Mouse (Mus musculus) testis, adult 2 months (tissue): ENCODE measurements around the gene Sdccag8. TPM values are rescaled to one million over a fixed set of nuclear protein-coding genes. Genes with fewer than 3 reads are reported as not detected.

Source experiments
- H3K27ac ChIP-seq: fragments of 200-500 bp; 2 replicates; pipeline ENCODE4 v1.5.1; 2012; ENCODE audit warnings: low read depth, low read length; ENCODE audit not compliant: control insufficient read depth, insufficient read depth
- H3K27me3 ChIP-seq: fragments of 200-500 bp; 2 replicates; pipeline ENCODE4 v1.6.1; 2012; ENCODE audit warnings: mild to moderate bottlenecking, low read length, moderate library complexity; ENCODE audit not compliant: control insufficient read depth, insufficient read depth
- H3K36me3 ChIP-seq: fragments of 200-500 bp; 2 replicates; pipeline ENCODE4 v1.6.1; 2012; ENCODE audit warnings: mild to moderate bottlenecking, low read length; ENCODE audit not compliant: control insufficient read depth, insufficient read depth
- H3K4me1 ChIP-seq: fragments of 200-500 bp; 2 replicates; pipeline ENCODE4 v1.6.1; 2012; ENCODE audit warnings: low read length; ENCODE audit not compliant: control insufficient read depth, insufficient read depth
- H3K4me3 ChIP-seq: fragments of 200-500 bp; 2 replicates; pipeline ENCODE4 v1.5.1; 2012; ENCODE audit warnings: low read depth, mild to moderate bottlenecking, low read length, moderate library complexity, mixed read lengths; ENCODE audit not compliant: control insufficient read depth
- CTCF ChIP-seq: fragments of 200-500 bp; IDR thresholded peaks from 2 replicates; pipeline ENCODE4 v1.5.1; 2012; ENCODE audit warnings: low read depth, mild to moderate bottlenecking, inconsistent platforms, low read length, moderate library complexity; ENCODE audit not compliant: control insufficient read depth, insufficient read depth, insufficient replicate concordance
- POLR2A ChIP-seq: fragments of 200-500 bp; IDR thresholded peaks from 2 replicates; pipeline ENCODE4 v1.6.1; 2012; ENCODE audit warnings: low read depth, mild to moderate bottlenecking, inconsistent platforms, low read length, moderate library complexity; ENCODE audit not compliant: control insufficient read depth
- polyA plus RNA-seq: library from polyadenylated mRNA; depleted of rRNA; stranded (reverse); fragments of >200 nt; gene quantifications from 2 replicates; pipeline ENCODE4 v1.2.3, GENCODE M21; 2012

Gene Sdccag8
- polyA plus RNA-seq, 1 experiment, result 17.4 TPM

- TF ChIP-seq POLR2A (no peak), CTCF (no peak)
- Histone ChIP-seq H3K4me1 (no peaks in the 10 kb centered on the region; the same call in 1 of the 2 replicates), H3K27me3 (no peaks in the 10 kb centered on the region), H3K27ac (no peak overlapping the region), H3K36me3 (no peaks in the 10 kb centered on the region), H3K4me3 (no peak overlapping the region)
Measured at GRCm38 (mm10) chr1:176821929-176822328, 7.5 kb downstream of the Sdccag8 start.

- no peaks in the 10 kb centered on the region for H3K27me3 ChIP-seq
- no peak overlapping the region for H3K4me3 ChIP-seq
- H3K27ac ChIP-seq, result no peak overlapping the region
- H3K4me1 ChIP-seq, result no peaks in the 10 kb centered on the region; the same call in 1 of the 2 replicates
- TF ChIP-seq CTCF, result no peak
- TF ChIP-seq POLR2A, result no peak
- H3K36me3 ChIP-seq, result no peaks in the 10 kb centered on the region
Measured at GRCm38 (mm10) chr1:176822949-176823348, 8.5 kb downstream of the Sdccag8 start.

GRCm38 (mm10) chr1:176823889-176824288, 9.4 kb downstream of the Sdccag8 start:
- TF ChIP-seq CTCF, result no peak
- TF ChIP-seq POLR2A, result no peak
- no peak overlapping the region for H3K4me3 ChIP-seq

GRCm38 (mm10) chr1:176824611-176825010, 10.2 kb downstream of the Sdccag8 start:
- H3K4me1 ChIP-seq, result no peaks in the 10 kb centered on the region
- H3K27ac ChIP-seq, result no peak overlapping the region
- H3K4me3 ChIP-seq, result no peak overlapping the region
- TF ChIP-seq POLR2A (no peak), CTCF (no peak)
- no peaks in the 10 kb centered on the region for H3K27me3 ChIP-seq
- no peaks in the 10 kb centered on the region for H3K36me3 ChIP-seq

More at GRCm38 (mm10) chr1:176823889-176824288, 9.4 kb downstream of the Sdccag8 start:
- Histone ChIP-seq H3K27me3 (no peaks in the 10 kb centered on the region), H3K36me3 (no peaks in the 10 kb centered on the region), H3K27ac (no peak overlapping the region), H3K4me1 (no peaks in the 10 kb centered on the region)

- H3K4me1 ChIP-seq, result no peaks in the 10 kb centered on the region
- H3K27ac ChIP-seq, result no peak overlapping the region
- no peaks in the 10 kb centered on the region for H3K27me3 ChIP-seq
- no peak for TF ChIP-seq CTCF
- TF ChIP-seq POLR2A, result no peak
- H3K36me3 ChIP-seq, result no peaks in the 10 kb centered on the region
- H3K4me3 ChIP-seq, result no peak overlapping the region
Measured at GRCm38 (mm10) chr1:176825084-176825483, 10.6 kb downstream of the Sdccag8 start.

- no peak for TF ChIP-seq CTCF
- no peak for TF ChIP-seq POLR2A
- Histone ChIP-seq H3K4me1 (no peaks in the 10 kb centered on the region), H3K36me3 (no peaks in the 10 kb centered on the region), H3K27me3 (no peaks in the 10 kb centered on the region), H3K4me3 (no peak overlapping the region), H3K27ac (no peak overlapping the region)
Measured at GRCm38 (mm10) chr1:176826186-176826585, 11.7 kb downstream of the Sdccag8 start.

GRCm38 (mm10) chr1:176826931-176827330, 12.5 kb downstream of the Sdccag8 start:
- H3K4me3 ChIP-seq, result no peak overlapping the region
- TF ChIP-seq POLR2A, result no peak
- no peak for TF ChIP-seq CTCF
- no peaks in the 10 kb centered on the region for H3K4me1 ChIP-seq
- H3K27me3 ChIP-seq, result no peaks in the 10 kb centered on the region
- H3K27ac ChIP-seq, result no peak overlapping the region
- no peaks in the 10 kb centered on the region for H3K36me3 ChIP-seq

GRCm38 (mm10) chr1:176827365-176827764, 12.9 kb downstream of the Sdccag8 start:
- H3K36me3 ChIP-seq, result no peaks in the 10 kb centered on the region
- no peak overlapping the region for H3K4me3 ChIP-seq
- H3K27ac ChIP-seq, result no peak overlapping the region
- H3K4me1 ChIP-seq, result no peaks in the 10 kb centered on the region
- no peaks in the 10 kb centered on the region for H3K27me3 ChIP-seq
- TF ChIP-seq POLR2A (no peak), CTCF (no peak)
